Mouse (Mus musculus): Measurements from ENCODE around the gene Gm20388. TPM values are rescaled to one million over a fixed set of nuclear protein-coding genes. Genes with fewer than 3 reads are reported as not detected.
"Not testable (repeated sequence)": the region's sequence is repeated elsewhere in the genome, so short reads cannot be mapped to it uniquely, and the experiment has no call there.

The Gm20388 gene
- total RNA-seq, 2 experiments from 2014 or later, result 4.0 TPM; not detected in 1

DNA sequence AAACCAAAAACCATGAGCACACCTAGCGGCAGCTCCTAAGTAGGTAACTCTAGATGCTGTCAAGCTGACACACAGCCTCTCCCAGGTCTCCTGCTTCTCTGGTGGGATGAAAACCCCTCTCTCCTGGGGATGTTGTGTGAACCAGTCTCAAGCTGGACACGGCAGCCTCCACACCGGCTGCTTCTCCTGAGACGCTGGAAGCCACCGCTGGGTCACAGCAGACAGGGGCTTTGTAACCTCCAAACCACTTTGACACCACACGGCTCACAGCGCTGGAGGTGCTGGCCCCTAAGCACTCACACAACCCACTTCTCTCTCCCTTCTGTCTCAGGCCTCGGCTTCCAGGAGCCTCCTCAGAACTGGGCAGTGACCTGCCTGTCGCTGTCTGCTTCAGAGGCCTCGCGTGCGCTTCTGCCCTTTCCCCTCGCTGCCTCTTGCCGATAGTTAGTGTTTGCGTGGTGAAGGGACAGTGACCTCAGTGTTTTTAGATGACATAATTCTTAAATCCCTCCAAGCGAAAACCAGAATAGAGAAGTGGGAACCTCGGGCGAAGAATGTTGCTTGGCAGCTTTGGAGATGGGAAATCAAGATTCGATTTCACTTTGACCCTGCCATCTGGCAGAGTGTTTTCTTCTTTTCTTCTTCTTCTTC, 809.1 kb downstream of the Gm20388 start:
- DNase-seq, result no peak

DNA sequence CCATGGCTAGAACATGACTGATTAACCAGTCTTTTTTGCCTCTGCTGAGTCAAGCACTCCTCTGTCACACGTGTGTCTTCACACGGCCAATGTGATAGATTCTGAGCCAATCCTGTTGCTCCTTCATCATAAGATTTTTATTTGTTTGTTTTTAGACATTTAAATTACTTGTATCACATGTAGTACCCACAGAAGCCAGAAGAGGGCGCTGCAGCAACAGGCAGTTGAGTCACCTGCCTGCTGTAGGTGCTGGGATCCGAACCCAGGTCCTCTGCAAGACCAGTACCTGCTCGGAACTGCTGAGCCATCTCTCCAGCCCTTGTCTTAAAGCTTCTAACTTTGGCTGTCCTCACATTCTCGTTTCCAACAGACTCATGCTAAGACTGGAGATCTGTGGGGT, 812.4 kb downstream of the Gm20388 start:
- no peak for DNase-seq

DNA sequence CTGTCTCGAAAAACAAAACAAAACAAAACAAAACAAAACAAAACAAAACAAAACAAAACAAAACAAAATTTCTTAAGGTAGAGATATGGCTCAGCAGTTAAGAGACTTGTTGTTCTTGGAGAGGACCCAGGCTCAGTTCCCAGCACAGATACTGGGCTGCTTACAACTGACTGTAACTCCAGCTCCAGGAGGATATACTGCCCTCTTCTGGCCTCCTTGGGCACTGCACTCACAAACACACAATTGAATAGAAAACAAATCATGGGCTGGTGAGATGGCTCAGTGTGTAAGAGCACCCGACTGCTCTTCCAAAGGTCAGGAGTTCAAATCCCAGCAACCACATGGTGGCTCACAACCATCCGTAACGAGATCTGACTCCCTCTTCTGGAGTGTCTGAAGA, 813.5 kb downstream of the Gm20388 start:
- not testable (repeated sequence) for DNase-seq

DNA sequence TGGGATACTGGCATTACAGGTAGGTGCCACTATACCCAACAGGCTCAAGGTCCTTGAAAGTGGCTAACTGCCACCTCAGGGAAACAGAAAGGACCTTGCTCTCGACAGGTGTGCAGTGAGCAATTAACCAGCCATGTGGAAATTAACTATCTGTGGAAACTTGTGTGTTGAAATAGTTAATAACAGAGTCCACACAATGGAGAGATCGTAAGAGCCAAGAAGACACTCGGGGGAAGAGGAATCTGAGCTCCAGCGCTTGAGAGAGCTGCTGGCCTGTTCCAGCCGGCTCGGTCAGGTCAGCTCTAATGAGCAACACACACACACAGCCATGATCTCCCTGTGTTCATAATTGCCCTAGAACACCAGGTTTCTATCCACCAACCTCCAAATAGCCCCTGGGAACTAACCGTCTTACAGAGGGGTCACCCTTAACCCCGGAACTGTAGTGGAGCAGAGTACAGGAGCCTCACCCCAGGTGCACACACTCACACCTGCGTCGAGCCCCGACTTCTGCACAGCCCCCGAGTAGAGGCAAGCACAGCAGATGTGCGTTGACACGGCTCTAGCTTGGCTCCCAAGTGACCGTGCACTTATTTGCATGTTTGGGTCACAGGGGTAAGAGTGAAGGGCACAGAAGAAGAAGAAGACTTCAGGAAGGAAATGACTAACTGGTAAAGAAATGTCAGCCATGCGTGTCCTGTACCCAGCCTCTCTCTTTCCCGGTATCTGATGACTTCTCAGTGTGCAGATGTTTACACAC, 814.4 kb downstream of the Gm20388 start:
- DNase-seq, result peak in 1 of 2 experiments; percentile 36

DNA sequence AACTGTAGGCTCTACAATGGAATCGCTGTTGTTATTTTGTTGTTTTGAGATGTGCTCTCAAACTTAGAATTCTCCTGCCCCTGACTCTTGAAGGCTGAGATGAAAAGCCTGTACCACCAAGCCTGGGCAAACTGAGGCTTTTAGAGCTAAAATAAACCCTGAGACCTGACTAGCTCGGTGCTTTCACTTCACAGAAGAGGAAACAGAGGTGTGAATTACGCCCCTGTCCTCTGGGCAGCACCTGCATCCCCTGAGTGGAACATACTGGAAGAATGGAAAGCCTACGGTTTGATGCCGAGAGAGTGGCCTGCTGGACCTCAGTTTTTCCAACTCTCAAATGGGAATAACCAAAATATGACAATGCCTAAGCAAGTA, 814.9 kb downstream of the Gm20388 start:
- DNase-seq, result no peak

DNA sequence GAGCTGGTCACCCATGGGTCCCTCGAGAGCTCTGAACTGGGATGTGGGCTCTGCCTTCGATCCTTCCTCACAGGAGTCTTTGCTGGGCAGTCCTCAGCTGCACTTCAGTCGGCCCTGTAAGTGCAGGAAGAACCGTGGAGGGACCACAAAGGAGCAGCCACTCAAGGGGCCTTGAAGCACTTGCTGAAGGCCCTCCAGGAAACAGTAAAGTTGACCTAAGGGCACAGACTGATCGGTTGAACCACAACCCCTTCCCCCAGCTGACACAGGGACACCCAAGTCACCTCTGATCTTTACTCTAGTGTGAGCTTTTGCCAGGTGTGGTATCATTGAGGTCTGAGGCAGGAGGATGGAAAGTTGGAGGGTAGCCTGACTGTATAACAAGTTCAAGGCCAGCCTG, 815.4 kb downstream of the Gm20388 start:
- DNase-seq, result no peak

DNA sequence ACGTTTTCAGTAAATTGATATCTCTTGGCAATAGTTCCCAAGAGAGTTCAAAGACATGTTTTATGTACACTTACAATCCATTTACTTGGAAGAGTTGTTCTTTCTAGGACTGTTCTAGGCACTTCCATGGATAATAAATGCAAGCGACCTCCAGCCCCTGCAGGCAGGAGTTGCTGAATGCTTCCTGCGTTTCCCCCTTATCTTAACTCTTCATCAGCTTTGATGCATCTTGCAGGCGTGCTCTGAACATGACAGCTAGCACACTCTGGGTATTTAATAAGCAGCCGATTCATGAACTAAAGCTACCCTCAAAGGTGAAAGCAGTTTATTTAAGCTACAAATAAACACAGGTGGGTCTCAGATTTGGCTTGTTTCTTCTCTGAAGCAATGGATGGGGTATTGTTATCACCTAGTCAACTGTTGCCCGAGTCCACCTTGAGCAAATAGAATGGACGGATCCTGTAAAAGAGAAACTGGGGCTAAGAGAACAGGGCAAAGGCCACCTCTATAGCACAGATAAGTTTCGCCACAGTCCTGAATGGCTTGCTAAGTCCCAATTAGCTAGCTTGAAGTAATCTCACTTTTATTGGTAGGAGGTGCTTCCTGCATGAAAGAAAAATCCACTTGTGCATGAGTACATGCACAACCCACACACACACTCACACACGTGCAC, 818.0 kb downstream of the Gm20388 start:
- DNase-seq, result no peak

DNA sequence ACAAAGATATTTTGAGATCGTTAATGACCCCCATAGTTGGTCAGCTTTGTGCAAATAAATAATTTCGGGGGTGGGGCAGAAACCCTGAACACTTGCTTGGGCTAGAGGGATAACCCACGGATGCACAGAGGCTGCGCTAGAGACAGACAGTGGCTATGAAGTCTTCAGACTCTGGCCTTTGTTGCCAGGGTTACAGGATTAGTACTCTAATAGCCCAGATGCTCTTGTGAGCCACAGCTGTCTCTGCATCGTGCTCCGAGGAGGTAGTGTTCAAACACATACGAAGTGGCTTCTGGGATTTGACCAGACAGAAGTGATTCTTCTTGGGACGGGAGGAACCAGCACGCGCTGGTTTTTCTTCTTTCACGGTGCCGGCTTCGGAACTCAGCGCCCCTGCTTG, 820.9 kb downstream of the Gm20388 start:
- DNase-seq, result no peak

DNA sequence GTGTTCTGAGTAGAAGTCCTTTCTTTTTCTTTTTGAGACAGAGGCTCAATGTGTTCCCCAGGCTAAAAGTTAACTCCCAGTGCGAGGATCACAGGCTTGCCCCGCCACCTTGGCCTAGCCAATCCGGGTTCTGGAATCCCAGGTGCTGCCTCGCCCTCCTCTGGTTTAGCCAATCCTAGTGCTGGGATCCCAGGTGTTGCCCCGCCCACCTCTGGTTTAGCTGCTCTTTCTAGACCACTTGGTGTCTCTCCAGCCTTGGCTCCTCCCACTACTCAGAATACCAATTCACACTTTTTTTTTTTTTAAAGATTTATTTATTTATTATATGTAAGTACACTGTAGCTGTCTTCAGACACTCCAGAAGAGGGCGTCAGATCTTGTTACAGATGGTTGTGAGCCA, 821.4 kb downstream of the Gm20388 start:
- no peak for DNase-seq

DNA sequence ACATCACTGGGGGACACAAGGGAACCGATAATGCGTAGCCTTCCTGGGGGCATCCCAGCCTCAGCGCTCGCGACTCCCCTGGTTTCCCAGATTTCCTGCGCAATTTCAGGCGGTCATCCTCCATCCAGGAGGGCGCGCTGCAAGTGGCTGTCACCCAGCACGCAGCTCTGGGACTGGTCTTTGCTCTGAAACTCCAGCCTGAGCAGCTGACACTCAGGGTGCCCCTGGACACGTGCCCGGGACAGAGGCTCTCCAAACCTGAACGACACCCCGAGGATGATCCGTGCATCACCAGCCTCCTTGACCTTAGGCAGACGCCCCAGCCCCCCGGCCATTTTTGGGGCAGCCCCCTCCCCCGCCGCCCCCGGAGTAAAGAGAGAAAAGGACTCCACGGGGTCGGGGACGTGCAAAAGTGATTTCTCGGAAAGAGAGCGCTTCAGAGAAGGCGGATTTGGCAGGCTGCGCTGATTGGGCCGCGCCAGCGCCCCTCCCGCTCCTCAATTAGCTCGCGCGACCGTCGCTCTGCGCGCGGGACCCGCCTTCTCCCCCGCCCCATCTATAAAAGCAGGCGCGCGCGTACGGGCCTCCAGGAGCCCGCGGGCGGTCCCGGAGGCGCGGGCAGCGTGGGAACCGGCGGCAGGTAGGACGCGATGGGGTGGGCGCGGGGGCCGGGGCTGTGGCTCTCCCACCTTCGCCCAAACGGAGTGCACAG, 825.3 kb downstream of the Gm20388 start, which contains the start of gene Irf8:
Gene Irf8, plus strand, starts transcription at position 589 of the 712 bp plus-strand sequence.
- peak; percentile 92 to 93 for DNase-seq

DNA sequence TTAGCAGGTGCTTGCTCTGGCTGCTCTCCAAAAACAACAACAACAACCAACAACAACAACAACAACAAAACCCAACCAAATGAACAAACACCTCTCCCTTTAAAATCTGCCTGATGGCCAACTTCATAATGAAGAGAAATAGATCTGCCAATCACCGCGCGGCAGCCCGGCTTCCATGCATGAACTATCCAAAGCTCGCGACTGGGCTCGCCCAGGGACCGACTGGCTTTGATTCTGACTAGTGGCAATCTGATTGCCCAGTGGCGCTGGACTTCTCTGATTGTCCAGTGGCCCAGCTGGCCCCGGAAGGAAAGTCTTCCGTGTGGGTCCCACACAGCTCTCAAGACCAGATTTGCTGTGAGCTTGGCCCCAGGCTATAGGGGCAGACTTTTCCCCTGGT, 825.8 kb downstream of the Gm20388 start:
- peak; percentile 54 to 78 for DNase-seq

DNA sequence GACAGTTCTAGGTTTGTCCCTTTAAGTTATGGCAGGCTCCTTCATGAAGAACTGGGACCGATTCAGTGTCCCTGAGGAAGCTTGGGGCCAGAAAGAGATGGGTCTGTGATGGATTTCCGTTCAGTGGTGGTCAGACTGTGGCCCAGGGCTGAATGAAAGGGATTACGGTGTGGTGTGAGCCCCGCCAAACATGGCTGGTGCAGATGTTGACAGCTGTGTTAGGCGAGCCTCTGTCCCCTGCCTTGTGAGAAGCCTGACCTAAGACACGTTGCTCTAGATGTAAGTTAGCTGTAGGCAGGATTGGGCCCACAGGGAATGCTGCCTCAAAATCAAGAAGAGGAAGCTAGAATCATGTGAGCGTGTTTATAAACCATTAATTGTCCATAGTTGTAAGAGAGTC, 826.5 kb downstream of the Gm20388 start:
- peak in 1 of 2 experiments; percentile 41 for DNase-seq

DNA sequence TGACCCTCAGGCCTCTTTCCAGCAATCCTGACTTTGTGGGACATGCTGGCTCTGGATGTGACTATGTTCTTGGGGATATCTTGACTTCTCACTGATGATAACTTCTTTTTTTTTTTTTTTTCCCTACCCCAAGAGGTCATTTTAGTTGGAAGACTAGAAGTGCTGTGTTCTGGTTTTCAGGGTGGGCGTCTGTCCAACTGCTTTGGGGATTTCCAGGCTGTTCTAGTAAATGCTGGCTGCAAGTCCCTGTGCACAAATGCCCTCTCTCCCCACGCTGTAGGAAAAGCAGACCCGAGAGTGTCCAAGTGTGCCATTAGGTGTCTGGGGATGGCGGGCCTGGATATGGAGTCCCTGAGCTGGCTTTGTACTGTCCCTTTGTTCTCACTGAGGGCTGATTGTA, 828.1 kb downstream of the Gm20388 start:
- peak; percentile 66 to 70 for DNase-seq

DNA sequence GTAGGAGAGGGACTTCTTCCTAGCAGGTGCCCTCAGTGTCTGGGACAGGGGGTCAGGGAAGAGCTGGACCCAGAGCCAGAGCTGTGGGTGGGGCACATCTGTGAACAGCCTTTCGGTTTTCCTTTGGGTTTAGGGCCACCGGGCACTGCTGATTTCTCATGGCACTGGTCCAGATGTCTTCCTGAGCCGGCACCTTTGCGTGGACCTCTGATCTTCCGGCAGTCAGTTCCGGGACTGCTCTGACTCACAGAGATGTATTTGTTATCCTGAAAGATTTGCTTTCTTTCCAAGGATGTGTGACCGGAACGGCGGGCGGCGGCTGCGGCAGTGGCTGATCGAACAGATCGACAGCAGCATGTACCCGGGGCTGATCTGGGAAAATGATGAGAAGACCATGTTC, 828.9 kb downstream of the Gm20388 start:
- DNase-seq, result peak; percentile 37 to 61

DNA sequence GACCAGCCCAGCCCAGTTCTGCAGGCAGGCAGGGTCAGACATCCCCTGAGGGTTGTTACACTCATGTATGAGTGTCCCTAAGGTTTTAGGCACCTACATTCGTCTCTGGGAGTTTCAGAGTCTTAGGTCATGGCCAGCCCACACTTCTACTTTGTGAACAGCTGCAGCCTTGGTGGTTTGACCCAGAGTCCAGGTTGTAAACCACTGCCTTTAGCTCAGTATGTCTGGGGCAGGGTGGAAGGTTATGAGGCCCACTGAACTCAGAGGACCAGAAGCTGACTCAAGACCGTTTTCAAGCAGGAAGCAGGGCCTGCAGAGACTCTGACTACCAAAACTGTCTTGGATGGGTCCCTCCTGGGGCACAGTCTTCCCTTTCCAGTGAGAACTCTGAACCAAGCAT, 829.9 kb downstream of the Gm20388 start:
- DNase-seq, result no peak

DNA sequence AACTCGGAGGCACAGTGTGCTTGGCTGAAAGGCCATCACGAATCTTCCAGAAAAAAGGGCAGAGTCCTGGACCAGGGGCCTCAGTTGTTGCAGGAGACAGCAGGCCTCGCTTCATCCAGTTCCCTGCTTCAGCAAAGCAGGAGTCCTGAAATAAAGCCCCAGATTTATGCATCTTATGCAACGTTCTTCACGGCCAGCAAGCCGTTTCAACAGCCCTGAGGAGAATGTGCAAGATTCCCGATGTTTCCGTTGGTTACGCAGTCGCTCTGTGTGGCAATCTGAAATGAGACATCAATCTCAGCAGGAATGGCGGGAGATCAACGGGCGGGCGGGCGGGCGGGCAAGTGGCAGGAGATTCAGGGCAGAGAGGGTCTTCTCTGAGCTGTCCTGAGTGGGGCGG, 830.4 kb downstream of the Gm20388 start:
- DNase-seq, result no peak

DNA sequence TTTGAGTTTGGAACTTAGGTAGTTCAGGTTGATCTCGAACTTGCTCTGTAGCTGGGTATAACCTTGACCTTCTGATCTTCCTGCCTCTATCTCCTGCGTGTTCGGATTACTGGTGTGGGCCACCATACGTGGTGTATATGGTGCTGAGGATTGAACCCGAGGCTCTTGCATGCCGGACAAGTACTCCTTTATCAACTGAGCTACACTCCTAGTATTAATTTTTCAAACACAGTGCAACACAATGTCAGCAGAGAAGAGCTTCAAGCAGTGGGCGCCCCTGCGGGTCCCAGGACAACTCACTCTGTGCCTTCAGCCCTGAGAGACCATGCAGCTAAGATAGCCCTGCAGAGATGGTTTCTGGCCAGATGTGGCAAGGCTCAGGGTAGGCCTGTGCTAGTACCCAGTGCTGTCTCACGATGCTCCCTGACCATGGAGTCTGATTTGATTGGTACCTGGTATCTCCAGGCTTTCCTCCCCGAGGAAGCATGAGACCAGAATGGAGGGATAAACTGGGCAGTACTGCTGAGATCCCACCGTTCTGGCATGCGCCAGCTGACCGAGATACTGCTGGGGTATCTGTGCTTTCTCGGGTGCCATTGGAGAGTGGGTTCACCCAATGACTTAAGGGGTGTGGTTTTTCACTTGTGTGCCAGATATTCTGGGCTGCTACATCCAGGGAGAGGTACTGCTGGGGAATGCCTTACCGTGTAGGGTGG, 831.3 kb downstream of the Gm20388 start:
- DNase-seq, result no peak

DNA sequence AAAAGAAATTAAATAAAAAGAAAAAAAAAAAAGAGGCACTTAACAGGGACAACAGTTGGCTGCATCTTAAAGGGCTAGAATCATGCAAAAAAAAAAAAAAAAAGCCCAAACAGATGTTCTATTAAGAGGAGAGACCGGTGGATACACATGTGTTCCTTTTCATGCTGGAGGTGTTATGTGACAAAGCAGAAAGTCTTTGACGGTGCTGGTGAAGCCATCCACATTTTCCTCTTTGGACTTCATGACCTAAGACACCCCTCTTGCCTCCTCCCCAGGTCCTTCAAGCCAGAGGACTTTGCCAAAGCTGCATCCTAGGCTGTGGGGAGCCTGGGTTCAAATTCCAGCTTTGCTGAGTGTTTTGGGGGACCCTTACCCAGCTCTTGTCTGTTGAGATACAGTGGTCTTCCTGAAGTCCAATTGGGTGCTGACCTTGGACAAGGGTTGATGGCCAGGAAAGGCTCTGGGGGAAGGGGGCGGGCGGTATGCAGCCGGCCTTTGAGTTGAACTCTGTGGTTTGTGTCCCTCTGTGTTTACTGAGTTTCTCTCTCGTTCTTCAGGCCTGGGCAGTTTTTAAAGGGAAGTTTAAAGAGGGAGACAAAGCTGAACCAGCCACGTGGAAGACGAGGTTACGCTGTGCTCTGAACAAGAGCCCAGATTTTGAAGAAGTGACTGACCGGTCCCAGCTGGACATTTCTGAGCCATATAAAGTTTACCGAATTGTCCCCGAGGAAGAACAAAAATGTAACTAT, 832.7 kb downstream of the Gm20388 start:
- peak; percentile 45 to 77 for DNase-seq

DNA sequence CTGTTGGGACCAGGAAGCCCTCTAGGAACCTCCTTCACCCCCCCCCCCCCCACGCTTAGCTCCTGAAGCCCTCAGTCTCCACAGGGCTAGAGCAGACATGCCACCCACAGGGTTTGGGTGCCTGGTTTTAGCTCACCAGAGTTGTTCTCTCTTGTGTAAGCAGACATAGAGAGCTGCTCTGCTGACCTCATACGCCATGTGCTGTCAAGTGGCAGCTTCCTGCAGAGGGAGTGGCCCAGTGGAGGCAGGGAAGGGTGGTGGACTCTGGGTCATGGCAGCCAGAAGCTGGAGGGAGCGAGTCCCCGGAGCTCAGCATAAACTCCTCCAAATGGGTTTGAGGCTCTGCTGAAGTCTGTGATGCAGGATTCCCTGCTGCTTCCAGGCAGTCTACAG, 833.3 kb downstream of the Gm20388 start:
- DNase-seq, result peak; percentile 49 to 57

DNA sequence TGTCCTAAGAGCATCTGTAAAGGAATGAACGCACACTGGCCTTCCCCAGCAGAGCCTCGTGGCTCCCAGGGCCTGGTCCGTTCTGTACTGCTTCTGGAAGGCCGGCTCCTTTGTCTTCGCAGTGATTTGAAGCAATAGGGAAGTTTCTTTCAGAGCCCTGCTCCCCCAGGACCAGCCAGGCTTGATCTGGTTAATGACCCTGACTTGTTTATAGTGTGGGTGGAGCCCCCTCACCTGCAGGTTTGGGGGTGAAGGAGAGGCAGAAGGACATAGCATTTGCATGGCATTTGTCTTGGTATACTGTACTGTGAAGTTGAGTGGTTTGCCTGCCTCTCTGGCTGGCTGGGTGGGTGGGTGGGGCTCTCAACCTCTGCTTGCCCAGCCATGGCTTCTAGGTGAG, 833.8 kb downstream of the Gm20388 start:
- no peak for DNase-seq

DNA sequence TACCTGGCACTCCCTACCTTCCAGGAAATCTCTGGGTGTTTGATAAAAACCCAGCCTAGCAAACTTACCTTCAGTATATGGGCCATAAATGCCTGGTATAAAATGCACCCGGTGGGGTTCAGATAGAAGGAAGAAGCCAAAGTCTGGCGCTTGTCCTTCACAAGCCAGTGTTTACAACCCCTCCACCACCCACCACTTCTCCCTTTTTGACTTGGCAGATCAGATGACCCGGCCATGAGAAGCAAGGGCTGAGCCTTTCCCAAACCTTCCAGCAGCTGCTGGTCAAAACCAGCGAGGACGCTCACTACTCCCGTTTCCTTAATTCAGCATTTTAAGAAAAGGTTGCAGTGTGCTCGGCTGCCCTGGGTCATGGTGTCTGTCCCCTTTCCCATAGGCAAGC, 834.6 kb downstream of the Gm20388 start:
- peak in 1 of 2 experiments; percentile 60 for DNase-seq
